In the genomic region with DNA sequence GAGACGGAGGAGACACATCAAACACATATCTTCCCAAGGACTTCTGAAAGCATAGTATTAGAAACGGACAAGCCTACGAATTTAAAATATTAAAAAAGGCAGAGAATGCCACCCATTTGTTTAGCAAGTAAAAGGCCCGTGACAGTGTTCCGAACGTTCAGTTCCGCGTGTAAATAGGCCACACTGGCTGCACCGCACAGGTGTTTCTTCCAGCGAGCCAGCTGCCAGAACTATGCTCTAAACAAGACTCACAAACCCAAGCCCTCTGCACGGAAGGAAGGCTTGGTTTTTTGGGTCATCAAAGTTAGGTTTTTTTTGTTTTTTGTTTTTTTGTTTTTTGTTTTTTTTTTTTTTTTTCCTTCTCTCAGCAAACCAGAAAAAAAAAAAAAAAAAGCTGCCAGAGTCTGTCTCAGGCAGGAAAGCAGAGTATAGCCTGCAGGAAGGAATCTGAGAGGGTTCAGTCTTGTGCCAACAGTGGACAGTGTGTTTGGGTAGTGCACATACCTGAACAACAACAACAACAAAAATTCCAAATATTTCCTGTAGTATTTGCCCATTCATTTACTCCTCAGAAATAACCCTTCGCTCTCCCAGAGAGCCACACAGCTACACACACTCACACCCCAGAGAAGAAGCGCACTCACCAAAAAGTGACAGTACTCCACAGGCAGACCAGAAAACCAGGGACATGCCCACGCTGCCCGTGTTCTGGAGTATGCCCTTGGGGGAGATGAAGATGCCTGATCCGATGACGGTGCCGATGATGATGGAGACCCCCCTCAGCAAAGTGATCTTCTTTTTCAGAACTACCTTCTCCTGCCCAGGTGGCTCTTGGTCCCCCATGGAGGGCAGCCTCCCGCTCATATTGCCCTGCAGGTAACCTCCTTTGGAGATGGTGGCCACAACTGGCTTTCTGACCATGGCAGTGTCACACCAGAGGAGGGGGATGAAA, we compare ENCODE assay signal across 8 mouse cellular contexts. TPM values are rescaled to one million over a fixed set of nuclear protein-coding genes. Genes with fewer than 3 reads are reported as not detected.
DNase-seq lines count a peak whose midpoint lies in the region; ATAC-seq lines count a peak whose summit lies in the region.

No protein-coding gene starts in this region.

- peak; percentile 7 for DNase-seq in gastrocnemius, postnatal 25 days
- DNase-seq in gastrocnemius, adult 18-20 months (ENCODE audit: low spot score), result no peak
- peak; percentile 19 for DNase-seq in urinary bladder, adult 2 months (ENCODE audit: low spot score)
- no peak for DNase-seq in urinary bladder, postnatal 36 days (ENCODE audit: low spot score in 2 of 2)
- no peak for DNase-seq in adrenal gland, postnatal 25 days
- DNase-seq in left cerebral cortex, adult 11 months (ENCODE audit: low spot score), result no peak

- H3K9ac ChIP-seq in limb, embryonic 15.5 days, result no peak overlapping the region
- H3K9ac ChIP-seq in stomach, embryonic 16.5 days (ENCODE audit: low read length), result 0 out of 2 replicates have a peak overlapping the region, but pooled peaks have one; percentile 54

- H3K4me1 ChIP-seq in limb, embryonic 15.5 days, result peaks cover 7% of the 10 kb centered on the region
- H3K4me1 ChIP-seq in stomach, embryonic 16.5 days (ENCODE audit: control insufficient read depth, insufficient read depth, low read length), result peaks cover 10% of the 10 kb centered on the region

- H3K27ac ChIP-seq in limb, embryonic 15.5 days, result no peak overlapping the region
- H3K27ac ChIP-seq in stomach, embryonic 16.5 days (ENCODE audit: low read length), result no peak overlapping the region

- H3K27me3 ChIP-seq in limb, embryonic 15.5 days, result no peaks in the 10 kb centered on the region
- H3K27me3 ChIP-seq in stomach, embryonic 16.5 days (ENCODE audit: control insufficient read depth, insufficient read depth, low read length), result no peaks in the 10 kb centered on the region

- peak overlapping the region; percentile 73 for H3K4me2 ChIP-seq in limb, embryonic 15.5 days
- peak overlapping the region; percentile 70 for H3K4me2 ChIP-seq in stomach, embryonic 16.5 days (ENCODE audit: low read depth, low read length)

- 48% methylated on average over 19 of the region's 19 CpGs for WGBS in limb, embryonic 15.5 days
- WGBS in stomach, embryonic 16.5 days, result 75% methylated on average over 19 of the region's 19 CpGs

- H3K9me3 ChIP-seq in limb, embryonic 15.5 days, result no peaks in the 10 kb centered on the region
- H3K9me3 ChIP-seq in stomach, embryonic 16.5 days (replicated peaks; ENCODE audit: control insufficient read depth, low read length), result no peaks in the 10 kb centered on the region

- no peak for ATAC-seq in limb, embryonic 15.5 days (ENCODE audit: insufficient number of reproducible peaks, low FRiP score, low TSS enrichment, low read depth)
- ATAC-seq in stomach, embryonic 16.5 days (ENCODE audit: insufficient read depth, low FRiP score), result no peak

- H3K36me3 ChIP-seq in limb, embryonic 15.5 days, result no peaks in the 10 kb centered on the region
- H3K36me3 ChIP-seq in stomach, embryonic 16.5 days (ENCODE audit: control insufficient read depth, insufficient read depth, low read length), result no peaks in the 10 kb centered on the region

- peak overlapping the region; percentile 36 for H3K4me3 ChIP-seq in limb, embryonic 15.5 days
- peak overlapping the region; percentile 51 for H3K4me3 ChIP-seq in stomach, embryonic 16.5 days (replicated peaks; ENCODE audit: low read length)

RNA-seq across cellular contexts. Expression of a gene that starts 0.8 kb away (rescaled TPM):
- total RNA-seq in gastrocnemius, postnatal 25 days (2021), result under 1 TPM; 0.11 to 0.23 TPM
- total RNA-seq in gastrocnemius, adult 18-20 months (2021), result under 1 TPM in 1 of 2 experiments, not detected in 1; 0.05 TPM
- 0.33 and 0.50 TPM in 2 replicates for polyA plus RNA-seq in urinary bladder, adult 2 months (2012; rRNA removed)
- 6.8 and 7.0 TPM in 2 replicates for polyA plus RNA-seq in limb, embryonic 15.5 days (2015; fragmentation: Nextera tagmentation; extraction: Ambion mirVana)
- polyA plus RNA-seq in stomach, embryonic 16.5 days (2015; fragmentation: Nextera tagmentation; extraction: Ambion mirVana), result 0.26 and 0.80 TPM in 2 replicates
- total RNA-seq in adrenal gland, postnatal 25 days (2021), result 0.67 and 2.0 TPM in 2 replicates

Comparison
In these comparisons a context has a peak if more than half of its experiments do, and no peak if none do; other contexts are left out.
1. DNase-seq: peak in gastrocnemius, postnatal 25 days (single experiment) and urinary bladder, adult 2 months (single experiment); none in gastrocnemius, adult 18-20 months (single experiment), urinary bladder, postnatal 36 days (0 of 2), adrenal gland, postnatal 25 days (single experiment) and left cerebral cortex, adult 11 months (single experiment).